Mouse (Mus musculus) heart, embryonic 11.5 days (tissue): ENCODE measurements at regions not wholly inside any gene's neighbourhood (a gene's known extent, or its start where the extent isn't known, plus 50 kb on each side); places are given as distances from the start of the nearest gene placed in this dataset.
"Not testable (repeated sequence)": the region's sequence is repeated elsewhere in the genome, so short reads cannot be mapped to it uniquely, and the experiment has no call there.

Source experiments
- ATAC-seq: fragments of 200-750 bp; cut with Nextera tagmentation; replicated peaks from 2 replicates; pipeline ENCODE4 v1.8.0; 2017; ENCODE audit warnings: moderate library complexity; ENCODE audit not compliant: insufficient number of reproducible peaks, low FRiP score, low TSS enrichment
- H3K27ac ChIP-seq: fragments of 300-500 bp; sonication (generic); 2 replicates; pipeline ENCODE4 v1.5.1; 2014; ENCODE audit warnings: mild to moderate bottlenecking, low read depth, low read length
- H3K27me3 ChIP-seq: fragments of 300-500 bp; sonication (generic); 2 replicates; pipeline ENCODE4 v1.6.1; 2014; ENCODE audit warnings: mild to moderate bottlenecking, low read length, mixed read lengths; ENCODE audit not compliant: control insufficient read depth, insufficient read depth
- H3K36me3 ChIP-seq: fragments of 300-500 bp; sonication (generic); 2 replicates; pipeline ENCODE4 v1.6.1; 2014; ENCODE audit warnings: mild to moderate bottlenecking, low read length, moderate library complexity, mixed read lengths; ENCODE audit not compliant: control insufficient read depth, insufficient read depth
- H3K4me1 ChIP-seq: fragments of 300-500 bp; sonication (generic); 2 replicates; pipeline ENCODE4 v1.6.1; 2014; ENCODE audit warnings: low read length; ENCODE audit not compliant: control insufficient read depth, insufficient read depth
- H3K4me2 ChIP-seq: fragments of 300-500 bp; sonication (generic); 2 replicates; pipeline ENCODE4 v1.6.1; 2014; ENCODE audit warnings: mild to moderate bottlenecking, moderate library complexity
- H3K4me3 ChIP-seq: fragments of 300-500 bp; sonication (generic); 2 replicates; pipeline ENCODE4 v1.5.1; 2014; ENCODE audit warnings: low read depth, low read length
- H3K9ac ChIP-seq: fragments of 300-500 bp; sonication (generic); 2 replicates; pipeline ENCODE4 v1.6.1; 2014; ENCODE audit warnings: mild to moderate bottlenecking, low read depth, low read length, moderate library complexity
- H3K9me3 ChIP-seq: fragments of 300-500 bp; sonication (generic); replicated peaks from 2 replicates; pipeline ENCODE4 v1.6.1; 2016; ENCODE audit warnings: low read length; ENCODE audit not compliant: control insufficient read depth
- WGBS: fragments of 180-500 bp; shearing (Covaris S2); extraction: QIAGEN DNeasy Blood & Tissue Kit; methylation state at CpG from one replicate; pipeline ENCODE4 v1.1.7; 2014; ENCODE audit not compliant: insufficient replicate concordance; 5-methylcytosine and 5-hydroxymethylcytosine counted together

DNA sequence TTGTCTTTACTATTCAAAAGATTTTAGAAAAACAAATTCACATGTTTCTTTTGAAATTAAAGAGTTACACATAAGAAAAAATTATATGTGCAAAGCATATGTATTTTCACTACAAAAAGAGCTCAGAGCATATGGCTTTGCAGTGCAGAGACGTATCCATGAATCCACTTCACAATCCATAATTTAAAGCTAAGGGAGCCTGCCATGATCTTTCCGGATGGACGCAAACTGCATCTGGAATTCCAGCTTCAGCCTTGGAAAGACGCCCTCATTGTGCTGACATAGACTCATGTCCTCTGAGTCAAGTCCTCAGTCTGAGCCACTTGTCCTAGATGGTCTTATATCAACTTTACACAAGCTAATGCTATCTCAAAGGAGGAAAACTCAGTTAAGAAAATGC lies 315.6 kb downstream of the Tox3 start:
- no peaks in the 10 kb centered on the region for H3K27me3 ChIP-seq
- H3K9me3 ChIP-seq = no peaks in the 10 kb centered on the region
- ATAC-seq = no peak
- H3K9ac ChIP-seq = no peak overlapping the region
- 87% methylated on average over 4 of the region's 4 CpGs for WGBS
- no peak overlapping the region for H3K27ac ChIP-seq
- H3K36me3 ChIP-seq = no peaks in the 10 kb centered on the region
- no peak overlapping the region for H3K4me2 ChIP-seq
- no peak overlapping the region for H3K4me3 ChIP-seq
- no peaks in the 10 kb centered on the region for H3K4me1 ChIP-seq

GRCm38 (mm10) chr8:90031220-90031619 lies 316.9 kb downstream of the Tox3 start:
- Histone ChIP-seq H3K4me3 (no peak overlapping the region), H3K9ac (no peak overlapping the region), H3K4me2 (no peak overlapping the region), H3K9me3 (no peaks in the 10 kb centered on the region), H3K4me1 (no peaks in the 10 kb centered on the region), H3K36me3 (no peaks in the 10 kb centered on the region), H3K27ac (no peak overlapping the region), H3K27me3 (no peaks in the 10 kb centered on the region)
- 50% methylated on average over 1 of the region's 1 CpGs for WGBS
- no peak for ATAC-seq

DNA sequence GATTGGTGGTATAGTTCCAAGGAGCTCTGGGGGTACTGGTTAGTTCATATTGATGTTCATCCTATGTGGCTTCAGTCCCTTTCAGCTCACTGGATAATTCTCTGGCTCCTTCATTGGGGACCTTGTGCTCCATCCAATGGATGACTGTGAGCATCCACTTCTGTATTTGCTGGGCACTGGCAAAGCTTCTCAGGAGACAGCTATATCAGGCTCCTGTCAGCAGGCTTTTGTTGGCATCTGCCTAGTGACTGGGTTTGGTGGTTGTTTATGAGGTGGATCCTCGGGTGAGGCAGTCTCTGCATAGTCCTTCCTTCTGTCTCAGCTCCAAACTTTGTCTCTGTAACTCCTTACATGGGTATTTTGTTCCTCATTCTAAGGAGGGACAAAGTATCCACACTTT lies 330.2 kb downstream of the Tox3 start:
- not testable (repeated sequence) for H3K36me3 ChIP-seq, H3K4me2 ChIP-seq, H3K9ac ChIP-seq, H3K4me1 ChIP-seq, ATAC-seq, H3K27ac ChIP-seq, H3K9me3 ChIP-seq, H3K27me3 ChIP-seq, H3K4me3 ChIP-seq
- WGBS = 23% methylated on average over 1 of the region's 1 CpGs

GRCm38 (mm10) chr8:90013755-90014154 lies 334.4 kb downstream of the Tox3 start:
- H3K27ac ChIP-seq = peak overlapping the region; percentile 89

DNA sequence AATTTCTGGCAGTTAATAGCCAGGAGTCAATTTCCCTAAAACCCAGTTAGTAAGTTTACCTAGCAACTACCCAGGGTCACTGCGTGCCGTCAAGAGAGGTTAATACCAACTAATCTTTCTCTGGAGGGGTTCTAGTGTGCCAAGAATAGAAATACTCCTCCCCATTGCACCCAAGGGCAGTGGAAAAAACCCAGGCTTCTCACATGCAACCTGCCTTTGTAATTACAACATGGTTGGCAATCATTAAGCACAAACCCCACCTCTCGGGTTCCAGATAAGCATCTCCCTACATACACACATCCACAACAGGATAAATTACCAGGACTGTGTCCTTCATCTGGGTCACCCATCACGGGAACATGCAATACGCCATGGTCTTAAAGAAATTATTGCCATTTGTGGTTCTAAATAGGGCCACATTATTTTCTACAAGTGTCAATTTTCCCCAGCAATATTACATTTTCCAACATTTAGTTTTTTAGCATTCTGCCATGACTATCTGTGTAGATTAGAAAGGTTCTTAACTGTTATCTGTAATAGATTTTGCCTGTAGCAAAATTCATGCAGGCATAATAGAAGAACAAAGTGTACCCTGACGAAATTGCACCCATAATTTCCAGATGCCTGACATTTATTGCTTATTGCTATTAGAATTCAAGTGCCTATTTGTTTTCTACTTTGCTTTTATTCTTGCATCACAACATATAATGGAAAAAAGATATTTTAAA lies 336.3 kb downstream of the Tox3 start:
- no peak for ATAC-seq
- no peak overlapping the region for H3K27ac ChIP-seq
- no peaks in the 10 kb centered on the region for H3K9me3 ChIP-seq

More at GRCm38 (mm10) chr8:90013755-90014154, 334.4 kb downstream of the Tox3 start:
- Histone ChIP-seq H3K36me3 (no peaks in the 10 kb centered on the region), H3K4me2 (no peak overlapping the region), H3K9me3 (no peaks in the 10 kb centered on the region), H3K4me1 (peaks cover 4% of the 10 kb centered on the region; the same call in 1 of the 2 replicates), H3K9ac (no peak overlapping the region), H3K27me3 (no peaks in the 10 kb centered on the region), H3K4me3 (no peak overlapping the region)
- WGBS = 17% methylated on average over 2 of the region's 2 CpGs
- peak; percentile 83 for ATAC-seq

DNA sequence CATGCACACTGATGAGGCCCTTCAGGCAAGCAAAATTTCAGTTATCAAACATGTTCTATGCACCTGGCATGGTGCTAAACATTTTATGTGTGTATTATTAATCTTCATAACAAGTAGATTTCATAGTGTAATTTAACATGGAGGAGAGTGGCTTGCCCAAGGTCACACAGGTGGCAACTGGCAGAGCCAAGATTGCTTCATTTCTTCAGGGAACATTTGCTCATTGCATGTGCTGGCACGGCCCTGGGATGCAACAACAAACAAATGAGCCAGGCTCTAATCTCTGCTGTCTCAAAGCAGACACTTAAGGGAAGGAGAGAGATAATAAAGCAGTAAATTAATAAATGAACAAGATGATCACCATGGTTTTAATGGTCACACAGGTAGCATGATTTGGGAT lies 338.7 kb downstream of the Tox3 start:
- Histone ChIP-seq H3K9me3 (no peaks in the 10 kb centered on the region), H3K36me3 (no peaks in the 10 kb centered on the region), H3K27ac (no peak overlapping the region), H3K9ac (no peak overlapping the region), H3K4me3 (no peak overlapping the region), H3K4me2 (no peak overlapping the region), H3K4me1 (peaks cover 2% of the 10 kb centered on the region; the same call in 1 of the 2 replicates), H3K27me3 (no peaks in the 10 kb centered on the region)
- 71% methylated on average over 1 of the region's 1 CpGs for WGBS
- no peak for ATAC-seq

More for the DNA sequence above, 336.3 kb downstream of the Tox3 start:
- Histone ChIP-seq H3K9ac (no peak overlapping the region), H3K36me3 (no peaks in the 10 kb centered on the region), H3K27me3 (no peaks in the 10 kb centered on the region), H3K4me1 (peaks cover 4% of the 10 kb centered on the region; the same call in 1 of the 2 replicates), H3K4me3 (no peak overlapping the region), H3K4me2 (no peak overlapping the region)
- 66% methylated on average over 6 of the region's 6 CpGs for WGBS

GRCm38 (mm10) chr8:90000899-90001640 lies 347.1 kb downstream of the Tox3 start:
- H3K27ac ChIP-seq = no peak overlapping the region
- no peak for ATAC-seq
- whole genome bisulfite sequencing = 40% methylated on average over 15 of the region's 15 CpGs

GRCm38 (mm10) chr8:89993743-89994142 lies 354.4 kb downstream of the Tox3 start:
- Histone ChIP-seq H3K4me3 (no peak overlapping the region), H3K27me3 (no peaks in the 10 kb centered on the region), H3K9me3 (no peaks in the 10 kb centered on the region), H3K9ac (no peak overlapping the region), H3K27ac (peak overlapping the region; percentile 82), H3K36me3 (no peaks in the 10 kb centered on the region), H3K4me2 (no peak overlapping the region), H3K4me1 (peaks cover 5% of the 10 kb centered on the region; the same call in 1 of the 2 replicates)
- ATAC-seq = peak; percentile 71; the same call in 1 of the 2 replicates
- 41% methylated on average over 4 of the region's 4 CpGs for WGBS

More at GRCm38 (mm10) chr8:90000899-90001640, 347.1 kb downstream of the Tox3 start:
- Histone ChIP-seq H3K9me3 (no peaks in the 10 kb centered on the region), H3K4me1 (no peaks in the 10 kb centered on the region), H3K4me2 (no peak overlapping the region), H3K9ac (no peak overlapping the region), H3K27me3 (no peaks in the 10 kb centered on the region), H3K4me3 (no peak overlapping the region), H3K36me3 (no peaks in the 10 kb centered on the region)
